Mouse (Mus musculus): ENCODE data around the gene Tmem88b. TPM values are rescaled to one million over a fixed set of nuclear protein-coding genes. Genes with fewer than 3 reads are reported as not detected.
"Not testable (repeated sequence)": the region's sequence is repeated elsewhere in the genome, so short reads cannot be mapped to it uniquely, and the experiment has no call there.

Tmem88b gene
- total and polyA plus RNA-seq, 2 experiments: 0.74 to 1.9 TPM

GRCm38 (mm10) chr4:155746575-155747490 lies 38.8 kb downstream of the Tmem88b start:
- H3K36me3 ChIP-seq (ENCODE audit: control insufficient read depth, insufficient read depth, low read length): peaks cover 62% of the 10 kb centered on the region
- H3K4me3 ChIP-seq (ENCODE audit: insufficient read depth, low read depth, low read length): no peak overlapping the region
- no peaks in the 10 kb centered on the region for H3K4me1 ChIP-seq (ENCODE audit: control insufficient read depth, insufficient read depth, low read length)
- no peak for TF ChIP-seq CTCF (IDR thresholded peaks at IDR 0.05; ENCODE audit: low read depth, low read length)
- TF ChIP-seq POLR2A (IDR thresholded peaks at IDR 0.05; ENCODE audit: extremely low read depth, insufficient read depth, low read length): no peak
- no peaks in the 10 kb centered on the region for H3K27me3 ChIP-seq (ENCODE audit: control insufficient read depth, insufficient read depth, low read length)
- H3K27ac ChIP-seq (replicated peaks; ENCODE audit: insufficient read depth, low read depth, low read length): no peak overlapping the region
- WGBS: 92% methylated on average over 17 of the region's 17 CpGs
- DNase-seq (ENCODE audit: extremely low read depth, low read depth, low spot score): no peak
- H3K79me2 ChIP-seq (ENCODE audit: control insufficient read depth, insufficient read depth, low read length): no peaks in the 10 kb centered on the region
- no peak overlapping the region for H3K9ac ChIP-seq (ENCODE audit: low read depth, low read length)

GRCm38 (mm10) chr4:155746036-155746548 lies 39.6 kb downstream of the Tmem88b start:
- TF ChIP-seq CTCF (IDR thresholded peaks at IDR 0.05; ENCODE audit: low read depth, low read length) (no peak), POLR2A (IDR thresholded peaks at IDR 0.05; ENCODE audit: extremely low read depth, insufficient read depth, low read length) (no peak)
- Histone ChIP-seq H3K4me3 (ENCODE audit: insufficient read depth, low read depth, low read length) (no peak overlapping the region), H3K79me2 (ENCODE audit: control insufficient read depth, insufficient read depth, low read length) (no peaks in the 10 kb centered on the region), H3K9ac (ENCODE audit: low read depth, low read length) (no peak overlapping the region), H3K27ac (replicated peaks; ENCODE audit: insufficient read depth, low read depth, low read length) (no peak overlapping the region), H3K27me3 (ENCODE audit: control insufficient read depth, insufficient read depth, low read length) (no peaks in the 10 kb centered on the region), H3K4me1 (ENCODE audit: control insufficient read depth, insufficient read depth, low read length) (no peaks in the 10 kb centered on the region), H3K36me3 (ENCODE audit: control insufficient read depth, insufficient read depth, low read length) (peaks cover 55% of the 10 kb centered on the region)
- WGBS: 87% methylated on average over 8 of the region's 8 CpGs
- DNase-seq (ENCODE audit: extremely low read depth, low read depth, low spot score): no peak

DNA sequence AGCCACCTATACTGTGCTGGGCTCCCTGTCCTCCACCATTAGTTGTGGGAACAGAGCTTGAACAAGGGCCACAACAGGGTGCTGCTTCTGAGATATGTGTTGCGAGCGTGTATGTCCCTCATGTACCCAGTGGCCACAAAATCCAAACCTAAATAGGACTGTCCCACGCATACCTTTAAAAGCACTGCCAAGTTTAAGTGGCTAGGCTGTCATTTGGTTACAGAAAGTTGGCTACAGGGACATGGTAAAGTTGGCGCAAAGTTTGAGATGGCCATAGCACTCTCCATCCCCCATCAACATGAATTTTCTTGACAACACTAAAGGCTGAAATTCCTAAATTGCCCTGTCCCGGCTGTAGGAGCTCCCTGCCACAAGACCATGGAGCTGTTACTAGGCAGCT lies 40.5 kb downstream of the Tmem88b start:
- no peaks in the 10 kb centered on the region for H3K27me3 ChIP-seq (ENCODE audit: control insufficient read depth, insufficient read depth, low read length)
- TF ChIP-seq CTCF (IDR thresholded peaks at IDR 0.05; ENCODE audit: low read depth, low read length) (no peak), POLR2A (IDR thresholded peaks at IDR 0.05; ENCODE audit: extremely low read depth, insufficient read depth, low read length) (no peak)
- no peaks in the 10 kb centered on the region for H3K79me2 ChIP-seq (ENCODE audit: control insufficient read depth, insufficient read depth, low read length)
- no peak overlapping the region for H3K27ac ChIP-seq (replicated peaks; ENCODE audit: insufficient read depth, low read depth, low read length)
- peaks cover 47% of the 10 kb centered on the region for H3K36me3 ChIP-seq (ENCODE audit: control insufficient read depth, insufficient read depth, low read length)
- H3K4me1 ChIP-seq (ENCODE audit: control insufficient read depth, insufficient read depth, low read length): no peaks in the 10 kb centered on the region
- 94% methylated on average over 5 of the region's 5 CpGs for WGBS
- DNase-seq (ENCODE audit: extremely low read depth, low read depth, low spot score): no peak
- H3K9ac ChIP-seq (ENCODE audit: low read depth, low read length): no peak overlapping the region
- no peak overlapping the region for H3K4me3 ChIP-seq (ENCODE audit: insufficient read depth, low read depth, low read length)

- H3K27ac ChIP-seq (replicated peaks; ENCODE audit: insufficient read depth, low read depth, low read length): no peak overlapping the region
- no peaks in the 10 kb centered on the region for H3K27me3 ChIP-seq (ENCODE audit: control insufficient read depth, insufficient read depth, low read length)
- TF ChIP-seq POLR2A (IDR thresholded peaks at IDR 0.05; ENCODE audit: extremely low read depth, insufficient read depth, low read length) (no peak), CTCF (IDR thresholded peaks at IDR 0.05; ENCODE audit: low read depth, low read length) (no peak)
- no peaks in the 10 kb centered on the region for H3K79me2 ChIP-seq (ENCODE audit: control insufficient read depth, insufficient read depth, low read length)
- WGBS: 93% methylated on average over 8 of the region's 8 CpGs
- peaks cover 45% of the 10 kb centered on the region for H3K36me3 ChIP-seq (ENCODE audit: control insufficient read depth, insufficient read depth, low read length)
- H3K4me1 ChIP-seq (ENCODE audit: control insufficient read depth, insufficient read depth, low read length): no peaks in the 10 kb centered on the region
- no peak overlapping the region for H3K4me3 ChIP-seq (ENCODE audit: insufficient read depth, low read depth, low read length)
- DNase-seq (ENCODE audit: extremely low read depth, low read depth, low spot score): no peak
- no peak overlapping the region for H3K9ac ChIP-seq (ENCODE audit: low read depth, low read length)
Observed at GRCm38 (mm10) chr4:155744474-155744873, 41.2 kb downstream of the Tmem88b start.

DNA sequence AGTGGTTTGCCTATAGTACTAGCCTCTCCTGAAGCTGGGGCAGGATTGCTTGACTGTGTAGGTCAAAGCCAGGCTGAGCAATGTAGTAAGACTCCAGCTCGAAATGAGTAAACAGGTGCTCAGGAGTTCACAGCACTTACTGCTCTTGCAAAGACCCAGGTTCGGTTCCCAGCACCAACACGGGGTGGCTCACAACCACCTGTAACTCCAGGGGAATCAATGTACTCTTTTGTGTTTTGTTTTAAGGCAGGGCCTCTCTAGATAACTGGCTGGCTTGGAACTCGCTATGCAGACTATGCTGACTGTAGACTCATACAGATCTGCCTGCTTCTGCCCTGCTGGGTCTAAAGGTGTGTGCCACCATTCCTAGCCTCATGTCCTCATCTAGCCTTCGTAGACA lies 43.0 kb downstream of the Tmem88b start:
- 95% methylated on average over 5 of the region's 5 CpGs for WGBS
- H3K27ac ChIP-seq (replicated peaks; ENCODE audit: insufficient read depth, low read depth, low read length): no peak overlapping the region
- H3K36me3 ChIP-seq (ENCODE audit: control insufficient read depth, insufficient read depth, low read length): peaks cover 32% of the 10 kb centered on the region
- no peak for DNase-seq (ENCODE audit: extremely low read depth, low read depth, low spot score)
- H3K27me3 ChIP-seq (ENCODE audit: control insufficient read depth, insufficient read depth, low read length): no peaks in the 10 kb centered on the region
- H3K4me1 ChIP-seq (ENCODE audit: control insufficient read depth, insufficient read depth, low read length): no peaks in the 10 kb centered on the region
- TF ChIP-seq POLR2A (IDR thresholded peaks at IDR 0.05; ENCODE audit: extremely low read depth, insufficient read depth, low read length) (no peak), CTCF (IDR thresholded peaks at IDR 0.05; ENCODE audit: low read depth, low read length) (no peak)
- no peak overlapping the region for H3K4me3 ChIP-seq (ENCODE audit: insufficient read depth, low read depth, low read length)
- H3K9ac ChIP-seq (ENCODE audit: low read depth, low read length): no peak overlapping the region
- H3K79me2 ChIP-seq (ENCODE audit: control insufficient read depth, insufficient read depth, low read length): no peaks in the 10 kb centered on the region

- H3K4me3 ChIP-seq (ENCODE audit: insufficient read depth, low read depth, low read length); H3K27ac ChIP-seq (replicated peaks; ENCODE audit: insufficient read depth, low read depth, low read length); H3K27me3 ChIP-seq (ENCODE audit: control insufficient read depth, insufficient read depth, low read length); DNase-seq (ENCODE audit: extremely low read depth, low read depth, low spot score); H3K9ac ChIP-seq (ENCODE audit: low read depth, low read length); H3K79me2 ChIP-seq (ENCODE audit: control insufficient read depth, insufficient read depth, low read length); H3K4me1 ChIP-seq (ENCODE audit: control insufficient read depth, insufficient read depth, low read length): not testable (repeated sequence)
- WGBS: 89% methylated on average over 10 of the region's 10 CpGs
- peaks cover 24% of the 10 kb centered on the region for H3K36me3 ChIP-seq (ENCODE audit: control insufficient read depth, insufficient read depth, low read length)
Observed at GRCm38 (mm10) chr4:155740681-155741080, 45.0 kb downstream of the Tmem88b start.

Data from liver, adult 2 months (tissue).